Mouse (Mus musculus): ENCODE results near the gene Gm4969. TPM values are rescaled to one million over a fixed set of nuclear protein-coding genes. Genes with fewer than 3 reads are reported as not detected.
A peak's percentile ranks its signal among the peaks of the same experiment; 100 is the strongest.

Gene Gm4969
- total RNA-seq, 2 experiments from 2014 or later, result 0.33 to 0.71 TPM

GRCm38 (mm10) chr7:19084921-19085473 is 33.2 kb downstream of the Gm4969 start:
- DNase-seq (ENCODE audit: low spot score in 2 of 2), result no peak

DNA sequence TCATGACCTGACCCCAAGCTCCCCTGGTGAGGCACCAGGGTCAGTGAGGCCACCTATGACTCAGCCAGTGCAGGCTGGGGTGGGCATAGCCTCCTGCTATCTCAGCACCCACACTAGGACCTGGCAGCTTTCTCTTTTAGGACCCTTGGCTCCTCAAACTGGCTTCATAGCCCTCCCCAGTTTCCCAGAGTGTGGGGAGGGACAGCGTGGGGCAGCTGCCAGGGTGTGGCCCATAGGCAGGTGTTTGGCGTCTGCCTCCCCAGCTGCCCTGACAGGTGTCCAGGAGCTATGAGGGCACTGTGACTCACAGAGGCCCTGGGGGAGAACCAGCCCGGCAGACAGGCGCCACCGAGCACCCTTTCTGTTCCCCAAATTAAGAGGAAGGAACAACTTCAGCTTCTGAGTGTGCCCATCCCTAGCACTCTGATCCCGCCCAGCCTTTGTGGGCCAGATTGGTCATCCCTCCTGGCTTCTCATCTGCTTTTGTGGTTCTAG is 33.8 kb downstream of the Gm4969 start:
- Histone ChIP-seq H3K4me3 (peak overlapping the region; percentile 26; the same call in 1 of the 2 replicates), H3K27ac (peak overlapping the region; percentile 20; the same call in 1 of the 2 replicates)
- DNase-seq (ENCODE audit: low spot score in 2 of 2), result no peak
- no peak for TF ChIP-seq CTCF (conservative IDR thresholded peaks at IDR 0.05)

More at GRCm38 (mm10) chr7:19084921-19085473, 33.2 kb downstream of the Gm4969 start:
- H3K4me3 ChIP-seq, result no peak overlapping the region
- no peak overlapping the region for H3K27ac ChIP-seq
- no peak for TF ChIP-seq CTCF (conservative IDR thresholded peaks at IDR 0.05)

DNA sequence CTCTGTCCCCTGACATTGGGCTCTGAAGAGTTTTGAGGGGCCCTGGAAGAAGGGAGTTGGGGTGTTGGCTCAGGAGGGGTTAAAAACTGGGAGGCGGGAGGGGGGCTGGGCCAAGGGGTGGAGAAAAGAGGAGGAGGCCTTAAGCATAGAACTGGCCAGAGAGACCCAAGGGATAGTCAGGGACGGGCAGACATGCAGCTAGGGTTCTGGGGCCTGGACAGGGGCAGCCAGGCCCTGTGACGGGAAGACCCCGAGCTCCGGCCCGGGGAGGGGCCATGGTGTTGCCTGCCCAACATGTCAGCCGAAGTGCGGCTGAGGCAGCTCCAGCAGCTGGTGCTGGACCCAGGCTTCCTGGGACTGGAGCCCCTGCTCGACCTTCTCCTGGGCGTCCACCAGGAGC is 34.5 kb downstream of the Gm4969 start, which contains the start of gene Dmpk:
TSS of gene Dmpk (plus strand) at position 149 of the 400 bp plus-strand sequence.
- peak within 1 kb of the TSS; percentile 26 for H3K4me3 ChIP-seq

GRCm38 (mm10) chr7:19083096-19083495 is 35.1 kb downstream of the Gm4969 start:
- no peak for DNase-seq (ENCODE audit: low spot score in 2 of 2)
- Histone ChIP-seq H3K4me3 (no peak overlapping the region), H3K27ac (peak overlapping the region; percentile 23; the same call in 1 of the 2 replicates)
- no peak for TF ChIP-seq CTCF (conservative IDR thresholded peaks at IDR 0.05)

More for the DNA sequence above, 34.5 kb downstream of the Gm4969 start, which contains the start of gene Dmpk:
- H3K27ac ChIP-seq, result peak within 1 kb of the TSS; percentile 23; the same call in 1 of the 2 replicates
- no peak for TF ChIP-seq CTCF (conservative IDR thresholded peaks at IDR 0.05)
- DNase-seq (ENCODE audit: low spot score in 2 of 2), result no peak

- H3K4me3 ChIP-seq, result no peak overlapping the region
- no peak for TF ChIP-seq CTCF (conservative IDR thresholded peaks at IDR 0.05)
- no peak for DNase-seq (ENCODE audit: low spot score in 2 of 2)
- 0 out of 2 replicates have a peak overlapping the region, but pooled peaks have one; percentile 23 for H3K27ac ChIP-seq
Observed at GRCm38 (mm10) chr7:19082171-19082570, 36.0 kb downstream of the Gm4969 start.

DNA sequence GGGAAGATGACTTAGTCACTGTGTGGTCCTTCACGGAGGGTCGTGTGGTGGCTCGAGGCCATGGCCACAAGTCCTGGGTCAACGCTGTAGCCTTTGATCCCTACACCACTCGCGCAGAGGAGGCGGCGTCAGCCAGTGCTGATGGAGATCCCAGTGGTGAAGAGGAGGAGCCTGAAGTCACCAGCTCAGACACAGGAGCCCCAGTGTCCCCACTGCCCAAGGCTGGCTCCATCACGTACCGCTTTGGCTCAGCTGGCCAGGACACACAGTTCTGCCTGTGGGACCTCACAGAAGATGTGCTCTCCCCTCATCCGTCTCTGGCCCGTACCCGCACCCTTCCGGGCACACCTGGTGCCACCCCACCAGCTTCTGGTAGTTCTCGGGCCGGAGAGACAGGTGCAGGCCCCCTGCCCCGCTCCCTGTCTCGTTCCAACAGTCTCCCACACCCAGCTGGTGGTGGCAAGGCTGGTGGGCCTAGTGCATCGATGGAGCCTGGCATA is 37.7 kb downstream of the Gm4969 start:
- Histone ChIP-seq H3K27ac (peak overlapping the region; percentile 51; the same call in 1 of the 2 replicates), H3K4me3 (no peak overlapping the region)
- no peak for DNase-seq (ENCODE audit: low spot score in 2 of 2)
- TF ChIP-seq CTCF (conservative IDR thresholded peaks at IDR 0.05), result no peak

GRCm38 (mm10) chr7:19078732-19079131 is 39.4 kb downstream of the Gm4969 start:
- TF ChIP-seq CTCF (conservative IDR thresholded peaks at IDR 0.05), result no peak
- no peak for DNase-seq (ENCODE audit: low spot score in 2 of 2)
- Histone ChIP-seq H3K4me3 (no peak overlapping the region), H3K27ac (no peak overlapping the region; the same call in 1 of the 2 replicates)

GRCm38 (mm10) chr7:19077761-19078160 is 40.4 kb downstream of the Gm4969 start:
- H3K4me3 ChIP-seq, result peak overlapping the region; percentile 81; the same call in 1 of the 2 replicates
- no peak overlapping the region for H3K27ac ChIP-seq
- TF ChIP-seq CTCF (conservative IDR thresholded peaks at IDR 0.05), result no peak
- DNase-seq (ENCODE audit: low spot score in 2 of 2), result no peak

DNA sequence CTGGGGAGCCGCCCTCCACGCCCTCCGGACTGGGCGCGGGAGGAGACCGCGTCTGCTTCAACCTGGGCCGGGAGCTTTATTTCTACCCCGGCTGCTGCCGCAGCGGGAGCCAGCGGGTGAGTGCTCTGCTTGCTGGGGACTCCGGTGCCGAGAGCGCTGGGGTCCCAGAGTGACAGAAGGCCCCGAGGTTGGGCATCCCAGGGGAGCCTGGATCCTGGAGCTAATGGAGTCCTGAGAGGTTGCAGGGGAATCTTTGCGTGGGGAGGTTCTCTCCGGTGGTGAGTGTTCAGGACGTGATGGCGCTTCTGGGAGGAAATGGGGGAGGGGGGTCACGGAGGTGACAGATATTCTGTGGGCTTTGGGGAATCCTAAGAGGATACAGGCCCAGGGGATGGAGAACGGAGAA is 41.6 kb downstream of the Gm4969 start:
- no peak for DNase-seq (ENCODE audit: low spot score in 2 of 2)
- TF ChIP-seq CTCF (conservative IDR thresholded peaks at IDR 0.05), result no peak
- peak overlapping the region; percentile 81 for H3K4me3 ChIP-seq
- H3K27ac ChIP-seq, result peak overlapping the region; percentile 90

GRCm38 (mm10) chr7:19075723-19076585 is 42.2 kb downstream of the Gm4969 start, which contains the start of gene Dmwd:
Gene Dmwd (plus strand): TSS chr7:19076227.
- Histone ChIP-seq H3K27ac (peak within 1 kb of the TSS; percentile 90), H3K4me3 (peak within 1 kb of the TSS; percentile 81)
- DNase-seq (ENCODE audit: low spot score in 2 of 2), result peak; percentile 96 to 98
- no peak for TF ChIP-seq CTCF (conservative IDR thresholded peaks at IDR 0.05)

GRCm38 (mm10) chr7:19075231-19075630 is 42.9 kb downstream of the Gm4969 start:
- TF ChIP-seq CTCF (conservative IDR thresholded peaks at IDR 0.05), result no peak
- DNase-seq (ENCODE audit: low spot score in 2 of 2), result no peak
- H3K4me3 ChIP-seq, result peak overlapping the region; percentile 81
- H3K27ac ChIP-seq, result peak overlapping the region; percentile 89

GRCm38 (mm10) chr7:19074494-19074893 is 43.7 kb downstream of the Gm4969 start:
- no peak overlapping the region for H3K4me3 ChIP-seq
- TF ChIP-seq CTCF (conservative IDR thresholded peaks at IDR 0.05), result peak; percentile 42
- no peak overlapping the region for H3K27ac ChIP-seq
- no peak for DNase-seq (ENCODE audit: low spot score in 2 of 2)

DNA sequence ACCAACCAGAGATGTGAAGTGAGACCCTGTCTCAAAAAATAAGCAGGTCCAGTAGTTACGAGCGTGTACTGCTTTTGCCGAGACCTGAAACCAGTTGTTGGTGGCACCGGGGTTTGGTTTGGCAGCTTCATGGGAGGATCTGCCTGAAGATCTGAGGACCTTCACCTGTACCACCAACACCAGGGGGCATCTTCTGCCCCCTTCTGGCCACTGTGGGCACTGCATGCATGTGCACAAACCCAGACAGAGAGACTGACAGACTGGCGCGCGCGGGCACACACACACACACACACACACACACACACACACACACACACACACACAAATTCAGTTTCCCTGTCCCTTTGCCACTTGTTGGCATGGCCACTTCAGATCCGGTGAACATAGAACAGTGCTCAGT is 44.7 kb downstream of the Gm4969 start:
- no peak for DNase-seq (ENCODE audit: low spot score in 2 of 2)
- no peak overlapping the region for H3K4me3 ChIP-seq
- H3K27ac ChIP-seq, result 0 out of 2 replicates have a peak overlapping the region, but pooled peaks have one; percentile 8
- peak; percentile 66 for TF ChIP-seq CTCF (conservative IDR thresholded peaks at IDR 0.05)

All from layer of hippocampus, adult 2 months (tissue).